Mouse (Mus musculus): ENCODE results near the gene Fmnl3. TPM values are rescaled to one million over a fixed set of nuclear protein-coding genes. Genes with fewer than 3 reads are reported as not detected.

Gene Fmnl3
- total RNA-seq, 2 experiments from 2014 or later, result 41.0 to 45.6 TPM

Other genes with a start within 250 kb of the Fmnl3 start
- gene Spats2, start 244.6 kb downstream of the Fmnl3 start, total RNA-seq (2021), result 10 to 100 TPM; 30.7 to 34.1 TPM
- 1 to 10 TPM; 3.8 to 6.7 TPM for gene Kcnh3, start 145.6 kb downstream of the Fmnl3 start, total RNA-seq (2021)
- gene Mcrs1, start 118.5 kb downstream of the Fmnl3 start, total RNA-seq (2021), result 10 to 100 TPM; 72.0 to 72.8 TPM
- gene Prpf40b, start 75.4 kb downstream of the Fmnl3 start, total RNA-seq (2021), result 10 to 100 TPM; 68.7 to 77.8 TPM
- 1 to 10 TPM; 1.6 to 2.4 TPM for gene Fam186b, start 74.6 kb downstream of the Fmnl3 start, total RNA-seq (2021)
- 100 to 1,000 TPM; 520 to 533 TPM for gene Tmbim6, start 22.4 kb upstream of the Fmnl3 start, total RNA-seq (2021)
- gene Nckap5l, start 87.3 kb upstream of the Fmnl3 start, total RNA-seq (2021), result 10 to 100 TPM; 35.7 to 44.5 TPM
- 1 to 10 TPM; 7.8 TPM for gene Bcdin3d, start 104.2 kb upstream of the Fmnl3 start, total RNA-seq (2021)
- 10 to 100 TPM; 23.2 to 26.8 TPM for gene Faim2, start 157.7 kb upstream of the Fmnl3 start, total RNA-seq (2021)
- gene Aqp2, start 208.6 kb upstream of the Fmnl3 start, total RNA-seq (2021), result 10 to 100 TPM in 1 of 2 experiments, 1 to 10 TPM in 1; 1.2 to 11.4 TPM
- 1 to 10 TPM; 2.5 to 3.4 TPM for gene Aqp5, start 220.3 kb upstream of the Fmnl3 start, total RNA-seq (2021)
- under 1 TPM in 1 of 2 experiments, not detected in 1; 0.81 TPM for gene Aqp6, start 230.9 kb upstream of the Fmnl3 start, total RNA-seq (2021)